Mouse (Mus musculus) liver, adult 2 months (tissue): ENCODE data around the gene Cpsf6. TPM values are rescaled to one million over a fixed set of nuclear protein-coding genes. Genes with fewer than 3 reads are reported as not detected.

Experiments used
- DNase-seq: peaks from one replicate; pipeline ENCODE4 v3.0.0-alpha.2; 2011; ENCODE audit warnings: low read depth, low spot score; ENCODE audit errors: extremely low read depth
- H3K27ac ChIP-seq: fragments of 200-500 bp; replicated peaks from 2 replicates; pipeline ENCODE4 v1.5.1; 2012; ENCODE audit warnings: low read depth, mild to moderate bottlenecking, control low read depth, inconsistent platforms, low read length; ENCODE audit not compliant: insufficient read depth
- H3K27me3 ChIP-seq: fragments of 200-500 bp; 2 replicates; pipeline ENCODE4 v1.6.1; 2012; ENCODE audit warnings: mild to moderate bottlenecking, moderate library complexity, low read length, inconsistent platforms; ENCODE audit not compliant: control insufficient read depth, insufficient read depth
- H3K36me3 ChIP-seq: fragments of 200-500 bp; 2 replicates; pipeline ENCODE4 v1.6.1; 2012; ENCODE audit warnings: low read length, inconsistent platforms; ENCODE audit not compliant: control insufficient read depth, insufficient read depth
- H3K4me1 ChIP-seq: fragments of 200-500 bp; 2 replicates; pipeline ENCODE4 v1.6.1; 2011; ENCODE audit warnings: low read length; ENCODE audit not compliant: control insufficient read depth, insufficient read depth
- H3K4me3 ChIP-seq: fragments of 200-500 bp; 2 replicates; pipeline ENCODE4 v1.5.1; 2011; ENCODE audit warnings: low read depth, mild to moderate bottlenecking, control low read depth, low read length, moderate library complexity; ENCODE audit not compliant: insufficient read depth
- H3K79me2 ChIP-seq: fragments of 200-500 bp; 2 replicates; pipeline ENCODE4 v1.6.1; 2012; ENCODE audit warnings: inconsistent platforms, mild to moderate bottlenecking, low read length, moderate library complexity; ENCODE audit not compliant: control insufficient read depth, insufficient read depth
- H3K9ac ChIP-seq: fragments of 200-500 bp; 2 replicates; pipeline ENCODE4 v1.6.1; 2012; ENCODE audit warnings: low read depth, mild to moderate bottlenecking, control low read depth, inconsistent platforms, low read length
- CTCF ChIP-seq: fragments of 200-500 bp; IDR thresholded peaks from 2 replicates; pipeline ENCODE4 v1.5.1; 2011; ENCODE audit warnings: low read depth, low read length, control low read depth
- POLR2A ChIP-seq: fragments of 200-500 bp; IDR thresholded peaks from 2 replicates; pipeline ENCODE4 v1.6.1; 2011; ENCODE audit warnings: low read length, control low read depth; ENCODE audit not compliant: insufficient read depth; ENCODE audit errors: extremely low read depth
- WGBS: fragments of 180-500 bp; shearing (Covaris S2); methylation state at CpG from one replicate; pipeline ENCODE4 v1.1.7; 2018; 5-methylcytosine and 5-hydroxymethylcytosine counted together
- polyA plus RNA-seq: library from polyadenylated mRNA; depleted of rRNA; stranded (reverse); fragments of >200 nt; gene quantifications from 2 replicates; pipeline ENCODE4 v1.2.3, GENCODE M21; 2012; rRNA removed
- total RNA-seq: library from RNA; depleted of rRNA; stranded (reverse); fragments of >200 nt; gene quantifications from 2 replicates; pipeline ENCODE4 v1.2.3, GENCODE M21; 2014; rRNA removed

Gene Cpsf6
- total and polyA plus RNA-seq, 2 experiments: 23.7 to 32.8 TPM

DNA sequence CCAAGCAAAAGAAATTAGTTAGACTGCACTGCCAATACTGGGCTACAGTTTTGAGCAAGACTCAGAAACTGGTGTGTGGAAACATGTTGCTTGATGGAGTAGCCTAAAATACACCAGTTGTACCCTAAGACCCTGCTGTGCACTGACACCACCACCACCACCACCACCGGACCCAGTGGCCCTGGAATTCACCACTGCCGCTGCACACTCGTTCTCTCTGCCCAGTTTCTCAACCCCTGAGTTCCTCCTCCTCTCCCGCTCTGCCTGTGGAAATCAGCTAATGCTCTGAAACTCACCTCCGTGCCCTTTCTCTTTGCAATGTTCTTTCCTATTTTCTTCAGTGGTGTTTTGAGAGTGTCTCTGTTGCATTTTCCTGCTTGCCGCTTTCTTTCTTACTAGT, 81.5 kb downstream of the Cpsf6 start:
- Histone ChIP-seq H3K27ac (no peak overlapping the region), H3K4me1 (no peaks in the 10 kb centered on the region), H3K79me2 (no peaks in the 10 kb centered on the region), H3K4me3 (no peak overlapping the region), H3K27me3 (no peaks in the 10 kb centered on the region), H3K36me3 (no peaks in the 10 kb centered on the region), H3K9ac (no peak overlapping the region)
- DNase-seq: no peak
- 84% methylated on average over 6 of the region's 6 CpGs for WGBS
- TF ChIP-seq CTCF (no peak), POLR2A (no peak)

Other genes starting within 250 kb of the Cpsf6 start
- 11.1 and 15.2 TPM in 2 replicates for gene Frs2, start 231.5 kb downstream of the Cpsf6 start, total RNA-seq
- 6.0 and 7.4 TPM in 2 replicates for gene Frs2, start 231.5 kb downstream of the Cpsf6 start, polyA plus RNA-seq
- 19.5 and 19.6 TPM in 2 replicates for gene Yeats4, start 155.5 kb downstream of the Cpsf6 start, total RNA-seq
- gene Yeats4, start 155.5 kb downstream of the Cpsf6 start, polyA plus RNA-seq: 16.3 and 17.9 TPM in 2 replicates
- gene 9530003J23Rik, start 141.3 kb downstream of the Cpsf6 start, total RNA-seq: not detected in 2 replicates
- not detected in 2 replicates for gene 9530003J23Rik, start 141.3 kb downstream of the Cpsf6 start, polyA plus RNA-seq
- 111 and 130 TPM in 2 replicates for gene Lyz2, start 97.7 kb downstream of the Cpsf6 start, total RNA-seq
- gene Lyz2, start 97.7 kb downstream of the Cpsf6 start, polyA plus RNA-seq: 27.8 and 39.0 TPM in 2 replicates
- not detected in 2 replicates for gene Lyz1, start 87.1 kb downstream of the Cpsf6 start, total RNA-seq
- gene Lyz1, start 87.1 kb downstream of the Cpsf6 start, polyA plus RNA-seq: not detected in 2 replicates
- gene Cpm, start 249.5 kb upstream of the Cpsf6 start, total RNA-seq: 1.4 and 1.7 TPM in 2 replicates
- gene Cpm, start 249.5 kb upstream of the Cpsf6 start, polyA plus RNA-seq: 0.76 and 0.80 TPM in 2 replicates